Mouse (Mus musculus): ENCODE data around the gene Megf11. TPM values are rescaled to one million over a fixed set of nuclear protein-coding genes. Genes with fewer than 3 reads are reported as not detected.
"Not testable (repeated sequence)": the region's sequence is repeated elsewhere in the genome, so short reads cannot be mapped to it uniquely, and the experiment has no call there.

Megf11 gene
- total RNA-seq, 2 experiments from 2014 or later, result 10.2 to 11.3 TPM

DNA sequence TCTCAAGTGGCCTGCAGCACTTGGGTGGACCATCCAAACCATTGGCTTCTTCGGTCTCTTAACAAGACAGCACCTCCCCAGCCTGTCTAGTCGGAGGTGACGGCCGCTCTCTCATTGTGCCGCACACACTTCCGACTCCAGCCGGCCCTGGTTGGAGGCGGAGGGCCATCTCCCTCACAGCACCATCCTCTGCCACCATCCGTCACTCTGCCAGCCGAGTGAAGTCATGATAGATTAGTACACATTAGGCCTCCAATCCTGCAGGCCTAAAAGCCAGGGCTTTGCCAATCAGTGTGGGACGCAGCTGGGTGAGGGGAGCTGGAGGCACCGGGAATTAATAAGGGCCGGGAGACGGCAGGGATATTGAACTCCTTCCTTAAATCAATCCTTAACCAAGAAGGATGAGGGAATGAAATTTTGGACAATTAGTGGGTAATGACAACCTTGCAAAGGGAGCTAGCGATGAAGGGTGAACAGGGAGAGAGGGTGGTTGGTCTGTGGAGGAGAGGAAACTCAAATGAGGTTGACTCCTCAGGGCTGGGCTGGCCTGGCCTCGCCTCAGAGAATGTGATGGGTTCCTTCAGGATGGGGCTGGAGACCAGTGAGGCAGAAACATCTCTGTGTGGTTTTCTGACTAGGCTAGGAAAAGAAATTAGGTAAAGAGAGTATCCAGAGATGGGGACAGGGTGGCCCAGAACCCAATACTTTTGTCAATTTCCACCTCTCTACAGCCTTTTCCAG is 76.3 kb downstream of the Megf11 start:
- DNase-seq (ENCODE audit: low spot score in 2 of 2), result no peak

DNA sequence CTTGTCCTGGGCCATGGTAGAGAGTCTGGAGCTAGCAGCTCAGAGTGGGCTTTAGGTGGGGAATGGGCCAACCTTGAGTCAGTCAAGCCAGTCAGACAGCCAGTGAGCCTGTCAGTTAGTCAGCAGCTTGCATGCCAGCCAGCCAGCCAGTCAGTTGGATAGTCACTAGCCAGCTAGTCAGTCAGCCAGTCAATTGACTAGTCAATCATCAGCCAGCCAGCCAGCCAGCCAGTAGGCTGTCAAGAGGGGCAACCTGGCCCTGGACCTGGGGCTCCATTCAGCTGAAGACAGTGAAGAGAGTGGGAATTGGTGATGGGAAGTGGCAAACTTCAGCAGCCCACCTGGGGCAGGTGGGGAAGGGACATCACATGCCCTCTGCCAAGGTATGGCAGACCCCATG is 77.4 kb downstream of the Megf11 start:
- DNase-seq (ENCODE audit: low spot score in 2 of 2), result no peak

- no peak for DNase-seq (ENCODE audit: low spot score in 2 of 2)
These were observed 80.7 kb downstream of the Megf11 start for GRCm38 (mm10) chr9:64466090-64466489.

- DNase-seq (ENCODE audit: low spot score in 2 of 2), result no peak
These were observed 81.1 kb downstream of the Megf11 start for GRCm38 (mm10) chr9:64466564-64466963.

- no peak for DNase-seq (ENCODE audit: low spot score in 2 of 2)
These were observed 85.4 kb downstream of the Megf11 start for GRCm38 (mm10) chr9:64470806-64471205.

DNA sequence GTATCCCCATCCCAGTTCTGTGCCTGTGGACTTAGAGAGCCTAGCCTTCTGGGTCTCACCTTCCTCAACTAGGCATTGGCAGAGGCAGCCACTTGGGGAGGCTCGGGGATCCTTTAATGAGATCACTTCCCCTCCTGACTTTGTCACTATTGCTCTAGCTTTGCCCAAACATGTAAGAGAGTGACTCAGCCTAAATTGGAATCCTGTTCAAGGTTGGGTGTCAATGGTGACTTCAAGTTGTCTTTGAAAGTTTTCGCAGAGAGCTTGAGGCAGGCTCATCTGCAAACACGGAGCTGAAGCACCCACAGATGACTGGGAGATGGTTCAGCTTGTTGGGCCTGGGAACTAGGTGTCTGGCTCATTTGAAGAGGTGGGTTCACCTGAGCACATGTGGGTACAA is 85.9 kb downstream of the Megf11 start:
- DNase-seq (ENCODE audit: low spot score in 2 of 2), result no peak

DNA sequence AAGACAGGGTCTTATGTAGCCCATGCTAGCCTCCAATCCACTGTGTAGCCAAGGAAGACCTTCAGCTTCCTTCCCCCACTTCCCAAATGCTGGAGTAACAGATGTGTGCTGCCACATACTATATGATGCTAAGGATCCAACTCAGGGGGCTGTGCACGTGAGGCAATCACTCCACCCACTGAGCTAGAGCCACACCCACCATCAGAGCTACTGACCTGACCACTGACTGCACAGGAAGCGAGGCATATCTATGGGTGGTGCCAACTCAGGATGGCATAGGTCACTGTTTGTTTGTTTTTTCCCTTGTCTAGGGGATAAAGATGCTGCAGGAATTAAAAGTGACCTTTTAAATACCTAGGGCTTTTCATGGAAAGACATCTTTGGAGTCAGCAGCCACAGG is 86.7 kb downstream of the Megf11 start:
- no peak for DNase-seq (ENCODE audit: low spot score in 2 of 2)

GRCm38 (mm10) chr9:64472743-64473142 is 87.3 kb downstream of the Megf11 start:
- no peak for DNase-seq (ENCODE audit: low spot score in 2 of 2)

- no peak for DNase-seq (ENCODE audit: low spot score in 2 of 2)
These were observed 87.7 kb downstream of the Megf11 start for GRCm38 (mm10) chr9:64473170-64473569.

DNA sequence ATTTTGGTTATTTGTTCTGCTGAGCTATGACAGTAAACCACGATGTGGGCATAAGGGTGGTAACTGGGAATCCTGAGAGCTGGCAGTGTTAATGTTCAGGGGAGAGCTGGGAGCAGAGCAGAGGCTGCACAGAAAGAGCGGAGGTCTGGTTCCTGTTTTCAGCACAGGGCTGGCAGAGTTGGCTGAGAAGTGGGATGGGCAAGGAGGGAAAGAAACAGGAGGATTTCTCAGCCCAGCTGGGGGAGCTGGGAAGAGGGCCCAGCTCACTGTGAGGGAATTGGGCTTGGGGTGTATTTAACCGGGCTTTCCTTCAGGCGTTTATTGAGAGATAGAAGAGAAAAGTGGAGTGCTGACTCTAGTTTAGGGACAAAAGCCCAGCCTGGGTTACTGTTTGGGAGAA is 88.3 kb downstream of the Megf11 start:
- no peak for DNase-seq (ENCODE audit: low spot score in 2 of 2)

DNA sequence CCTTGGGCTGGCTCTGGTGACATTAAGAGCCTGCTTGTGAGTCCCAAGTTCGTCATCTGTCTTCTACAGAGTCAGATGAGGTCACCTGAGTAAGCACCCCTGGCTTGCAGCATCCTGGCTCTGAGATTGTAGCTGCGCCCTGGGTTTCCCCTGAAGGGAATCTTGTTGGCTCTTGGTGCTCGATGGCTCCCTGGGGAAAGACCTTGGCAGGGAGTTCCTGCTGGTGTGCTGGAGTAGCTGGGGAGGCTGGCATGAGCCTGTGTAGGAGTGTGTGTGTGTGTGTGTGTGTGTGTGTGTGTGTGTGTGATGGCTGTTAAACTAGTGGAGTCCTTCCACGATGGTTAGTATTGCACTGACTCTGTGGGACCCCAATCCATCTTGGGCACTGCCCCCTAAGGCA is 88.7 kb downstream of the Megf11 start:
- DNase-seq (ENCODE audit: low spot score in 2 of 2), result no peak

GRCm38 (mm10) chr9:64475942-64476341 is 90.5 kb downstream of the Megf11 start:
- no peak for DNase-seq (ENCODE audit: low spot score in 2 of 2)

DNA sequence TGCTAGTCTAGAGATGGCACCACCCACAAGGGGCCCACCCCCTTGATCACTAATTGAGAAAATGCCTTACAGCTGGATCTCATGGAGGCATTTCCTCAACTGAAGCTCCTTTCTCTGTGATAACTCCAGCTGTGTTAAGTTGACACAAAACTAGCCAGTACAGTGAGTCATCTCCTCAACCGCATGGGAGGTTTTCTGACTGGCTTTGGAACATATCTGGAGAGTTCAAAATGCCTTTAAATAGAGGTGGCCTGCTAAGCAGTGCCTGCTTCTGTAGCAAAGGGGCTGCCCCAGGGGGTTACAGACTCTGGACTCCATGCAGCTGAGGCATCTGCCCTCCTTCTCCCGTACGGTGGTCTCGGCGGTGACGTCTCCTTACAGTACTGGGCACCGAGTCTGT is 92.0 kb downstream of the Megf11 start:
- not testable (repeated sequence) for DNase-seq (ENCODE audit: low spot score in 2 of 2)

DNA sequence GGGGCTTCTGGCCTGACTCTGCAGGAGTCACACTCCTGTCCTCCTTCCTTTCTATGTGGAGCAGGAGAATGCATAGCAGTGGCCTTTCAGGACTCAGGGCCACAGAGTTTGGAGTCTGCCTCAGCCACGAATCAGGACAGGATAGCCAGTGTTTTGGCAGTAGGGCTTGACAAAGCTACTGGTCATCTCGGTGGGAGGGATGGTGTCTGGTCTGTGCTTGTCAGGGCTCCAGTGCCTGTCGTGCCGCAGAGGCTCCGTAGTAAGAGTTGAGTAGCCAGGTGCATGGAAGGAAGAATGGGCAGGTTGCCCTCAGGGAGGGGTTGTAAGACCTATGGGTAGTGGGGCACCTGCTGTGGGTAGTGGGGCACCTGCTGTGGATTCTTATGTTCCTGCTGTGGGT is 96.7 kb downstream of the Megf11 start:
- DNase-seq (ENCODE audit: low spot score in 2 of 2), result no peak

GRCm38 (mm10) chr9:64487377-64487776 is 102.0 kb downstream of the Megf11 start:
- no peak for DNase-seq (ENCODE audit: low spot score in 2 of 2)

DNA sequence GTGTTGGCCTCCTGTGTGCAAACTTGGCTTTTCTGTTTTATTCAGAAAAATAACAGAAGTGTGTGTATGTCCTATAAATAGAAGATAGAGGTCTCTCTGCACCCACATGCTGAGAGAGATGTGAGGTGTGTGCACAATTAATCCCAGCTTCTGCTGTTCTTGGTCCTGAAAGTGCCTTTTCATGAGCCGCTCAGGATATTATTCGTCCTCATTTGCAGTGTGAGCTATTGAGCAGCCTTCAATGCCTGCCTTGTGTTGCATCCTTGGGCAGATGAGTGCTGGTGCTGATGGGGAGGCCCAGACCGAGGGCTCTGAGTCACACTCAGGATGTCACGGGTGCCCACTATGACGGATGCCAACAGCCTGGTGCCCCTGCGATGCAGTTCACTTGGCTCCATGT is 109.2 kb downstream of the Megf11 start:
- no peak for DNase-seq (ENCODE audit: low spot score in 2 of 2)

DNA sequence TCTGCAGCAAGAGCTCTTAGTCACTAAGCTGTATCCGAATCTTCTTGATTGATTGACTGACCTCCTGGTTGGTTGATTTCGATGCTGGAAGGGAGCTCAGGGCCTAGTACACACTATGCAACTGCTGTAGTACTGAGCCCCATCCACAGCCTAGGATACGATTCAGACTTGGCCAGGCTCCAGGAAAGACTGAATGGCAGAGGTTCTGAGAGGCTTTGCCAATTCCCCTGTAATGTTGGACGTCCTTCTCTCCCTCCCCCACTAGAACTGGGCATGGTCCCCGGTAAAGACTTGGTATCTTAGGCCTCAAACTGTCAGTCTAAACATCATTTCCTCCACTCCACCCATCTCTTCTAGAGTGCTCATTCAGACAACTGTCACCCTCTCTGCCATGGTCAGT is 113.5 kb downstream of the Megf11 start:
- DNase-seq (ENCODE audit: low spot score in 2 of 2), result peak in 1 of 2 experiments; percentile 32

- DNase-seq (ENCODE audit: low spot score in 2 of 2), result peak; percentile 54 to 56
These were observed 115.8 kb downstream of the Megf11 start for GRCm38 (mm10) chr9:64501211-64501610.

DNA sequence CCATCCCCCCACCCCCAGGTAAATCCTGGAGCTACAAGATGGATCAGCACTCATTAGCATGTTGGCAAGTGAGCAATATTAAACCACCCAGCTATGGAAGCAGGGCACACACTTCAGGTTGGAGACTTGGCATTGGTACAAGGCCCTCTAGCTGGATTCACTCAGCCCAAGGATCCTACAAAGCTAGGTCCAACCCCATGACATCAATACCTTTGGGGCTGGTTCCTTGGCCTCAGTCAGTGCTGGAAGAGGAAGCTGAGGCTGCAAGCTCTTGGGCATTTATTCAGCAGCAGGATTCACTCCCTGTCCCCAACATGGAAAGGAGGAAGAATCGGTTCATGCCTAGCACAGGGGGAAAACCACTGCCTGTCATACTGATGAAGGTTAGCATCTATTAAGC is 118.6 kb downstream of the Megf11 start:
- no peak for DNase-seq (ENCODE audit: low spot score in 2 of 2)

DNA sequence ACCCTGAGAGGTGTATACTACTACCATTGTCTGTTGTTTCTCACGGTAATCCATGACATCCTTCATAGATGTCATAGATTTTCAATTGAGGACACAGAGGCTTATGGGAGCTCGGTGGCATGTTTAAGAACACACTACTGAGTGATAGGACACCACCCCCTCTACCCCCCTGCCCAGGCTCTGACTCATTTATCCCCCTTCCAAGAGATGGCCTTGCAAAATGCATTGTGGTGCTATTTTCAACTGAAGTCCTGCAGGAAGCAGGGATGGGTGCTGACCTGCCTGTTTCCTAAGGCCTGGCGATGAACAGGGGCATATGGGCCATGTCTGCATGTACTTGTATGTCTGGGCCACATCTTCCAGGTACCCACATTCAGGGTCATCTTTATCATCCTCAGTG is 119.0 kb downstream of the Megf11 start:
- DNase-seq (ENCODE audit: low spot score in 2 of 2), result no peak

DNA sequence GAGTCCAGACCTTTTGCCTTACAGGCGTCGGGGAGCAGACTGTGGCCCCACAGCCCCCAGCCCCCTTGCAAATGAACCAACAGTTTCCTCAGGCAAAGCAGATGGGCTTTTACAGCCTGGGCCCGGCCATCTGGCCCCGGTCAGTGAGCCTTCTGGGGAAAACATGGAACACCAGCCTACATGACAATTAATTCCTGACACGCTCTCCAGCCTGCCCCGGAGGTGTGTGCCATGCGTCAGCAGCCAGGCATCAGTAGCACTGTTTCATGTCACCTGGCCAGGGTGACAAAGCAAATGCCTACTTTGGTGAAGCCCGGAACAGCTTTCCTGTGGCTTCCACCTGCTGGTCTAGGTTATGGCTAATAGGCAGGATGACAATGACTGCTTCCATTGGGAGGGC is 119.5 kb downstream of the Megf11 start:
- DNase-seq (ENCODE audit: low spot score in 2 of 2), result no peak

GRCm38 (mm10) chr9:64506440-64507206 is 121.2 kb downstream of the Megf11 start:
- no peak for DNase-seq (ENCODE audit: low spot score in 2 of 2)

- no peak for DNase-seq (ENCODE audit: low spot score in 2 of 2)
These were observed 121.7 kb downstream of the Megf11 start for GRCm38 (mm10) chr9:64507207-64507517.
